Mouse (Mus musculus) 416B (cell line): ENCODE data around the gene Psma7.

Experiments used
- DNase-seq: peaks from one replicate; pipeline ENCODE4 v3.0.0; 2011; ENCODE audit warnings: low read depth

The Psma7 gene

GRCm38 (mm10) chr2:180001635-180002034 is 40.6 kb downstream of the Psma7 start:
- no peak for DNase-seq

- DNase-seq: no peak
Observed at GRCm38 (mm10) chr2:179998431-179998830, 43.8 kb downstream of the Psma7 start.

GRCm38 (mm10) chr2:179993071-179993470 is 49.2 kb downstream of the Psma7 start:
- no peak for DNase-seq

GRCm38 (mm10) chr2:179989098-179989497 is 53.1 kb downstream of the Psma7 start:
- no peak for DNase-seq

- peak; percentile 44 for DNase-seq
Observed at GRCm38 (mm10) chr2:179986437-179987022, 55.7 kb downstream of the Psma7 start.
